ENCODE assay signal across 29 mouse cellular contexts in the genomic region with DNA sequence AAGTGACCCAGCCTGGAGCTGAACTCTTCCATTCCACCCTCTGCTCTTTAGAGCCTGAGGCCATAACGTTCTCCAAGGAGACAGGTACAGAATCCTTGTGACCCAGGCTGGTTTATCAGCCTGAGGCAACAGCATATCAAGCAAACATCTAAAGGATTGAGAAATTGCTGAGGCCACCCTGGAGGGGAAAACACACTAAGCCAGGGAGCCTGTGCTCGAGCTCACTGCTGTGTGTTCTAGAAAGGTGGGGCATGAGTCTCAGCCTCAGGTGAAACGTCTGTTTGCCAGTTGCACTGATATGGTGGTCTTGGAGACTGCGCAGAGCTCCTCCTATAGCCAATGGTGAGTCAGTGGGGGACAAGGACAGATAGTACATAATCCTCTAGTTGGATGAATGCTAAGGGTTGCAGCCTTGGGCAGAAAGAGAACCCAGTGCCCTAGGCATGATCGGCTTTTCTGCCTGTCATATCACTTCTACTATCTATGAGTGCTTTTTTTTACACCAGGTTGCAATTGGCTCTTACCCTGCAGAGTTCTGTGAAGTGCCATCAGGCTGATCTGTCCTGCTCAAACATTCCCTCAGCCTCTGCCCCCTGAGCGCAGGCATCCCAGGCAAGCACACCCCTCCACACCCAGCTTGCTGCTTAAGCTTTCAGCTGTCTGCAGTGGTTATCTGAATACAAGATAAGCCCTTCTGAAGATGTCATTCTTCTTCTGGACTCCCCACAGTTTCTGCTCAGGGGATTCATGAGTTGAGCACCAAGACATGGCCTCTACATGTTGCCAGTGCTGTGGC. TPM values are rescaled to one million over a fixed set of nuclear protein-coding genes. Genes with fewer than 3 reads are reported as not detected.
A peak's percentile ranks its signal among the peaks of the same experiment; 100 is the strongest.
DNase-seq lines count a peak whose midpoint lies in the region; ATAC-seq and TF ChIP-seq lines count a peak whose summit lies in the region.
"Had no signal": no experiment of that assay in that cellular context is flagged by ENCODE, and none has a peak within 500 bp of the region (broad histone marks: within the 10 kb centered on the region; RNA-seq: fewer than 3 reads in every experiment).

No protein-coding gene starts in this region.

- ATAC-seq in intestine, embryonic 15.5 days, result peak; percentile 66
- no peak for ATAC-seq in intestine, postnatal 0 days
- peak; percentile 71 for ATAC-seq in intestine, embryonic 16.5 days
- no peak for ATAC-seq in liver, postnatal 0 days
- ATAC-seq: forebrain, embryonic 14.5 days; forebrain, embryonic 16.5 days had no signal

- no peak for TF ChIP-seq EP300 in liver, postnatal 0 days (IDR thresholded peaks at IDR 0.05; ENCODE audit: low read depth)

- no peak for TF ChIP-seq CTCF in intestine, postnatal 0 days (IDR thresholded peaks at IDR 0.05; ENCODE audit: low read depth)
- no peak for TF ChIP-seq CTCF in brain, embryonic 14.5 days (IDR thresholded peaks at IDR 0.05; ENCODE audit: borderline replicate concordance, extremely low read depth, insufficient read depth, insufficient read length)
- TF ChIP-seq CTCF in liver, postnatal 0 days (IDR thresholded peaks at IDR 0.05; ENCODE audit: low read depth), result no peak

- WGBS in intestine, embryonic 15.5 days, result 57% methylated on average over 6 of the region's 6 CpGs
- whole genome bisulfite sequencing in intestine, postnatal 0 days, result 45% methylated on average over 6 of the region's 6 CpGs
- WGBS in intestine, embryonic 16.5 days, result 57% methylated on average over 6 of the region's 6 CpGs
- 57% methylated on average over 6 of the region's 6 CpGs for WGBS in liver, postnatal 0 days (ENCODE audit: insufficient replicate concordance)

- no peak overlapping the region for H3K27ac ChIP-seq in intestine, embryonic 15.5 days
- H3K27ac ChIP-seq in intestine, postnatal 0 days (ENCODE audit: low read depth, low read length), result no peak overlapping the region
- H3K27ac ChIP-seq in intestine, embryonic 16.5 days (ENCODE audit: low read length), result peak overlapping the region; percentile 37
- H3K27ac ChIP-seq in liver, postnatal 0 days (ENCODE audit: low read depth), result no peak overlapping the region
- H3K27ac ChIP-seq: embryonic facial prominence, embryonic 13.5 days; embryonic facial prominence, embryonic 15.5 days; forebrain, embryonic 10.5 days; forebrain, embryonic 12.5 days had no signal

- H3K4me2 ChIP-seq in intestine, embryonic 15.5 days (replicated peaks), result no peak overlapping the region
- no peak overlapping the region for H3K4me2 ChIP-seq in intestine, postnatal 0 days (replicated peaks; ENCODE audit: low read depth)
- H3K4me2 ChIP-seq in intestine, embryonic 16.5 days (ENCODE audit: low read depth, low read length), result no peak overlapping the region
- no peak overlapping the region for H3K4me2 ChIP-seq in liver, postnatal 0 days (ENCODE audit: low read depth, low read length)
- H3K4me2 ChIP-seq: embryonic facial prominence, embryonic 13.5 days; embryonic facial prominence, embryonic 15.5 days; forebrain, embryonic 12.5 days had no signal

- H3K9me3 ChIP-seq in intestine, embryonic 15.5 days, result no peaks in the 10 kb centered on the region
- H3K9me3 ChIP-seq in intestine, postnatal 0 days (ENCODE audit: control insufficient read depth), result no peaks in the 10 kb centered on the region
- no peaks in the 10 kb centered on the region for H3K9me3 ChIP-seq in intestine, embryonic 16.5 days (ENCODE audit: control insufficient read depth, low read length)
- H3K9me3 ChIP-seq in liver, postnatal 0 days (ENCODE audit: low read length), result no peaks in the 10 kb centered on the region
- H3K9me3 ChIP-seq: embryonic facial prominence, embryonic 13.5 days; embryonic facial prominence, embryonic 15.5 days; forebrain, embryonic 10.5 days; forebrain, embryonic 12.5 days had no signal

- no peaks in the 10 kb centered on the region for H3K27me3 ChIP-seq in intestine, embryonic 15.5 days (replicated peaks)
- no peaks in the 10 kb centered on the region for H3K27me3 ChIP-seq in intestine, postnatal 0 days (replicated peaks; ENCODE audit: control insufficient read depth, insufficient read depth, low read length)
- H3K27me3 ChIP-seq in intestine, embryonic 16.5 days (replicated peaks; ENCODE audit: control insufficient read depth, insufficient read depth, low read length), result no peaks in the 10 kb centered on the region
- H3K27me3 ChIP-seq in liver, postnatal 0 days (ENCODE audit: insufficient read depth, low read length), result no peaks in the 10 kb centered on the region
- H3K27me3 ChIP-seq: embryonic facial prominence, embryonic 13.5 days; embryonic facial prominence, embryonic 15.5 days; forebrain, embryonic 12.5 days had no signal

- DNase-seq in brain, embryonic 14.5 days (ENCODE audit: low read depth), result peak; percentile 1
- DNase-seq in liver, postnatal 0 days, result no peak
- no peak for DNase-seq in heart, adult 8-10 months (ENCODE audit: low spot score)
- DNase-seq: adrenal gland, adult 8-10 months; adrenal gland, postnatal 14 days; adrenal gland, postnatal 36 days; cerebellum, adult 11 months; cerebellum, adult 18-20 months; cerebellum, adult 8-10 months; cerebellum, adult 9-11 months; cerebellum, postnatal 14 days; cerebellum, postnatal 36 days; embryo, embryonic 11 days had no signal

- H3K4me1 ChIP-seq in intestine, embryonic 15.5 days (replicated peaks), result 0 out of 2 replicates have a peak, but pooled peaks cover 3% of the 10 kb centered on the region
- H3K4me1 ChIP-seq in intestine, postnatal 0 days (replicated peaks; ENCODE audit: control insufficient read depth, insufficient read depth, low read length), result no peaks in the 10 kb centered on the region
- H3K4me1 ChIP-seq in intestine, embryonic 16.5 days (ENCODE audit: control insufficient read depth, insufficient read depth, low read length), result peaks cover 12% of the 10 kb centered on the region; the same call in 1 of the 2 replicates
- H3K4me1 ChIP-seq in liver, postnatal 0 days (ENCODE audit: insufficient read depth), result no peaks in the 10 kb centered on the region
- H3K4me1 ChIP-seq: embryonic facial prominence, embryonic 13.5 days; embryonic facial prominence, embryonic 15.5 days; forebrain, embryonic 10.5 days; forebrain, embryonic 12.5 days had no signal

- no peaks in the 10 kb centered on the region for H3K36me3 ChIP-seq in intestine, embryonic 15.5 days
- H3K36me3 ChIP-seq in intestine, postnatal 0 days (ENCODE audit: control insufficient read depth, insufficient read depth), result no peaks in the 10 kb centered on the region
- H3K36me3 ChIP-seq in intestine, embryonic 16.5 days (ENCODE audit: control insufficient read depth, insufficient read depth, low read length), result no peaks in the 10 kb centered on the region
- no peaks in the 10 kb centered on the region for H3K36me3 ChIP-seq in liver, postnatal 0 days (replicated peaks; ENCODE audit: insufficient read depth, low read length)
- H3K36me3 ChIP-seq: embryonic facial prominence, embryonic 13.5 days; embryonic facial prominence, embryonic 15.5 days; forebrain, embryonic 10.5 days; forebrain, embryonic 12.5 days had no signal

- H3K9ac ChIP-seq in intestine, embryonic 15.5 days, result no peak overlapping the region
- no peak overlapping the region for H3K9ac ChIP-seq in intestine, postnatal 0 days (ENCODE audit: low read depth, low read length)
- H3K9ac ChIP-seq in intestine, embryonic 16.5 days (ENCODE audit: low read depth, low read length), result no peak overlapping the region
- no peak overlapping the region for H3K9ac ChIP-seq in liver, postnatal 0 days (replicated peaks)
- H3K9ac ChIP-seq: embryonic facial prominence, embryonic 13.5 days; embryonic facial prominence, embryonic 15.5 days; forebrain, embryonic 12.5 days had no signal

- no peak overlapping the region for H3K4me3 ChIP-seq in intestine, embryonic 15.5 days (replicated peaks)
- H3K4me3 ChIP-seq in intestine, postnatal 0 days (ENCODE audit: low read depth, low read length), result no peak overlapping the region
- no peak overlapping the region for H3K4me3 ChIP-seq in intestine, embryonic 16.5 days (ENCODE audit: low read length)
- no peak overlapping the region for H3K4me3 ChIP-seq in liver, postnatal 0 days (ENCODE audit: low read depth, low read length)
- H3K4me3 ChIP-seq: embryonic facial prominence, embryonic 13.5 days; embryonic facial prominence, embryonic 15.5 days; erythroblast, embryonic 14.5 days; forebrain, embryonic 10.5 days; forebrain, embryonic 12.5 days had no signal

- TF ChIP-seq POLR2A in brain, embryonic 14.5 days (IDR thresholded peaks at IDR 0.05; ENCODE audit: borderline replicate concordance, extremely low read depth, insufficient read depth, insufficient read length, poor library complexity, severe bottlenecking), result no peak

RNA-seq across cellular contexts. Expression of gene Gm12845, which starts 10.7 kb away (rescaled TPM):
- not detected in 2 replicates for polyA plus RNA-seq in intestine, embryonic 15.5 days (2015; fragmentation: Nextera tagmentation; extraction: Ambion mirVana)
- polyA plus RNA-seq in intestine, postnatal 0 days (2015; fragmentation: Nextera tagmentation; extraction: Ambion mirVana), result not detected in 2 replicates
- not detected in 2 replicates for polyA plus RNA-seq in brain, embryonic 14.5 days (2012; rRNA removed)
- polyA plus RNA-seq in intestine, embryonic 16.5 days (2015; fragmentation: Nextera tagmentation; extraction: Ambion mirVana), result not detected in 2 replicates
- not detected in 2 replicates for polyA plus RNA-seq in liver, postnatal 0 days (2015; fragmentation: Nextera tagmentation; extraction: Ambion mirVana)
- total RNA-seq in heart, adult 8-10 months (2022), result not detected
- total RNA-seq: adrenal gland, adult 18-20 months; adrenal gland, adult 8-10 months; adrenal gland, postnatal 14 days; adrenal gland, postnatal 36 days; common myeloid progenitor, adult 5-6 weeks; ES-E14; MEL had no signal
- polyA plus RNA-seq: C2C12; embryonic facial prominence, embryonic 11.5 days; embryonic facial prominence, embryonic 13.5 days; embryonic facial prominence, embryonic 15.5 days; erythroblast, embryonic 14.5 days; forebrain, embryonic 10.5 days; forebrain, embryonic 12.5 days; forebrain, embryonic 14.5 days; forebrain, embryonic 16.5 days had no signal

RNA-seq across cellular contexts. Expression of gene Dmap1, which starts 31.4 kb away (rescaled TPM):
- polyA plus RNA-seq in intestine, embryonic 15.5 days (2015; fragmentation: Nextera tagmentation; extraction: Ambion mirVana), result 44.8 and 46.5 TPM in 2 replicates
- 22.1 and 22.7 TPM in 2 replicates for polyA plus RNA-seq in intestine, postnatal 0 days (2015; fragmentation: Nextera tagmentation; extraction: Ambion mirVana)
- 60.3 and 62.8 TPM in 2 replicates for polyA plus RNA-seq in brain, embryonic 14.5 days (2012; rRNA removed)
- 40.7 and 45.0 TPM in 2 replicates for polyA plus RNA-seq in intestine, embryonic 16.5 days (2015; fragmentation: Nextera tagmentation; extraction: Ambion mirVana)
- polyA plus RNA-seq in liver, postnatal 0 days (2015; fragmentation: Nextera tagmentation; extraction: Ambion mirVana), result 14.6 TPM in 2 replicates
- 10 to 100 TPM; 15.9 to 23.7 (median 20.9) TPM for total RNA-seq in heart, adult 8-10 months (2022)

RNA-seq across cellular contexts. Expression of gene Klf17, which starts 51.9 kb away (rescaled TPM):
- not detected in 2 replicates for polyA plus RNA-seq in intestine, embryonic 15.5 days (2015; fragmentation: Nextera tagmentation; extraction: Ambion mirVana)
- polyA plus RNA-seq in intestine, postnatal 0 days (2015; fragmentation: Nextera tagmentation; extraction: Ambion mirVana), result not detected in 2 replicates
- 0.03 TPM in 1 of 2 replicates, not detected in the other for polyA plus RNA-seq in brain, embryonic 14.5 days (2012; rRNA removed)
- polyA plus RNA-seq in intestine, embryonic 16.5 days (2015; fragmentation: Nextera tagmentation; extraction: Ambion mirVana), result not detected in 2 replicates
- not detected in 2 replicates for polyA plus RNA-seq in liver, postnatal 0 days (2015; fragmentation: Nextera tagmentation; extraction: Ambion mirVana)
- not detected for total RNA-seq in heart, adult 8-10 months (2022)
- total RNA-seq: adrenal gland, adult 18-20 months; adrenal gland, adult 8-10 months; adrenal gland, postnatal 14 days; adrenal gland, postnatal 36 days; common myeloid progenitor, adult 5-6 weeks; MEL had no signal
- polyA plus RNA-seq: C2C12; embryonic facial prominence, embryonic 11.5 days; embryonic facial prominence, embryonic 13.5 days; embryonic facial prominence, embryonic 15.5 days; erythroblast, embryonic 14.5 days; forebrain, embryonic 10.5 days; forebrain, embryonic 12.5 days; forebrain, embryonic 14.5 days; forebrain, embryonic 16.5 days had no signal

Comparison
In these comparisons a context has a peak if more than half of its experiments do, and no peak if none do; other contexts are left out.
1. ATAC-seq: peak in intestine, embryonic 15.5 days (single experiment) and intestine, embryonic 16.5 days (single experiment); none in intestine, postnatal 0 days (single experiment) and liver, postnatal 0 days (single experiment).